Mouse (Mus musculus) layer of hippocampus, adult 11-12 months (tissue): ENCODE measurements at regions not wholly inside any gene's neighbourhood (a gene's known extent, or its start where the extent isn't known, plus 50 kb on each side); places are given as distances from the start of the nearest gene placed in this dataset.

Experiments
- DNase-seq: peaks from one replicate; pipeline ENCODE4 v3.0.0; 2022; ENCODE audit warnings: low spot score

DNA sequence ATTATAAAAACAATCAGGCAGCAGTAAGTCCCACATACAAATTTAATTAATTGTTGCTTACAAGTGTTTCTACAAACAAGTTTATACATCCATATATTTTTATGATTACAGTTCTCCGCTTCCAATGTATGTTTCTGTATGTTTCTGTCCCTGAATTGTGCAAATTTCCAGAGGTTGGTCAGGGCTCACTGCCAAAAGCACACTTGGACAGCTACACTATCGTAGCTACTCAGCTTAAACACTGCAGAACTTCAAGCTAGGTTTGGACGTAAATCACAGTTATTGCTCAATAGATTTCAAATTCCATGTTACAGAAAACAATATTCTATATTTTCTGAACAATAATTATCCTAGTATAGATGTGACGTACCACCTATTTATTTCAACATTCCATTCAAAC, 646.8 kb upstream of the Cited2 start:
- no peak for DNase-seq

DNA sequence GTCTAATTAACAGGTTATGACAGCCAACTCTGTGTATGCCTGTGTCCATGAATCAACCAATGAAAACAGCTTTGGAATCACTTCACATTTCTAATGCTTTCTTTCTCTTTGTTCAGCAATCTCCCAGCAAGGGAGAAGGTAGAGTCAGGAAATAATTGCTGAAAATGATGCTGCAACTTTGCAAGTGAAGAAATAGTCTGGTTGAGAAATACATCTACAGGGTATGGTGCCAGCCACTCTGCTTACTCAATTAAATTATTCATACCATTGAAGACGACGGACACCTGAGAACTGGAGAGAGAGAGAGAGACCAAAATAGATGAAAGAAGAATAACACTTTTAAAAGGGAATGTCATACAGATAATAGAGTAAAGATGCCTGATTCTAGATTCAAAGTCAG, 645.4 kb upstream of the Cited2 start:
- no peak for DNase-seq

DNA sequence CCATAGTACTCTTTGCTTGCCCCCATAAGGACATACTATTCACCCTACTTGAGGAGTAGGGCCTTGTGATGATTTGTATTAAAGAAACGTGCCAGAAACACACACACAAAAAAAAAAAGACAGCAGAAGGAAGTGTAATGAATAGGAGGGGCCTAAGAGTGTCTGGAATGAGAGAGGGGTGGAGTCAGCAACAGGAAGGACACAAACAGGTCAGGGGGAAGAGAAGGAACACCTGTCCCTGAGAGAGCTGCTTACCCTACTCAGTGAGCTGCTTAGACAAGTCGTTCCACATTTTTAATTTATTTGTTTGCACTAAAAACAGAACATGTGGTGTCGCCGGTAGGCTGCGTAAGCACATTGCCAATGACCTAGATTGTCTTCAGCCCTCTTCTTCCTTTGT, 642.2 kb upstream of the Cited2 start:
- no peak for DNase-seq

DNA sequence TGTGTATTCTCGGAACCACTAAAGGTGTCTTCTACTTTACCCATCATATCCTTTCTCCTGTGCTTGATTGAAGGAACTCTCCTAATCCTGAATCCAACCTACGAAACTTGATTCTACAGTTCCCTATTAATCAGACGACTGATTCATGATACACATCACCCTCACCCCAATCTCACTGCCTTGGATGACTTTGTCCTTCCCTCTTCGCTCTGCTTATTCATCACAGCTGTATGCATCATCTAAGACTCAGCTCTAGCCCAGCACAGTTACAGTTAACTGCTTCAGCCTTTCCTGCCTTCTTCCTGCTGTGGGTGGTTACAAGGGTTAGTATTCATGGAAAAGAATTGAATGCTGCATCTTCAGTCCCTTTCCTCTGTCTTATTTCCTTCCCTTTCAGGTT, 640.1 kb upstream of the Cited2 start:
- no peak for DNase-seq

DNA sequence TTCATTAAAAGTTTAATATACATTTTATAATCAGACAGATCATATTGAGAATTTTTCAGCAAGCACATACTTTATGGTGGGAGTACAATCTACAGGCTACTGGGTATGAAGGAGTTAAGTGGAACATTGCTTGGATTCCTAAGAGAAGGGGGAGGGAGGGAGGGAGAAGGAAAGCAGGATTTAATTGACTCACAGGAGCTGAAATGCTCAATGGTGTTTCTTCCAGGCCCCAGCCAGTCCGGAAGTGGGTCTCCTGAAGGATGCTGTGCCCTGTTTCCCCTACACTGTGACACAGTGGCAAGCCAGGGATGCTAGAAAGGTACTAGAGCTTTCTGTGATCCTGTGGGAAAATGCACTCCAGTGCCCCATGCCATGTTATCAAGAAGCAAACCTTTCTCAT, 621.0 kb upstream of the Cited2 start:
- DNase-seq = no peak

DNA sequence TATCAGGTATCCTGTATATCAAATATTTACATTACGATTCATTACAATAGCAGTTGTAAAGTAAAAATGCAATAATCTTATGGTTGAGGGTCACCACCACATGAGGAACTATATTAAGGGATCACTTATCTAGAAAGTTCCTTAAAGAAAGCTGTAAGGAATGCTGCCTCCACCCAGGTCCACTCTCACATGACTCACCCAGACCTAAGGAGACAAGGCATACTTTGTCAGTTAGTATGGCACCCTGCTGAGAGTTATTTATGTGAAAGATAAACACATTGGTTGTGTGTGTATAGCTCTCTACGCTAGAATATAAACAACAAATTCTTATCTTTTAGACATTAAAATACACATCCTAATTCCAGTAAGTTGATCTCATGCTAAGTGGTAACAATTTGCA, 619.6 kb upstream of the Cited2 start:
- no peak for DNase-seq

DNA sequence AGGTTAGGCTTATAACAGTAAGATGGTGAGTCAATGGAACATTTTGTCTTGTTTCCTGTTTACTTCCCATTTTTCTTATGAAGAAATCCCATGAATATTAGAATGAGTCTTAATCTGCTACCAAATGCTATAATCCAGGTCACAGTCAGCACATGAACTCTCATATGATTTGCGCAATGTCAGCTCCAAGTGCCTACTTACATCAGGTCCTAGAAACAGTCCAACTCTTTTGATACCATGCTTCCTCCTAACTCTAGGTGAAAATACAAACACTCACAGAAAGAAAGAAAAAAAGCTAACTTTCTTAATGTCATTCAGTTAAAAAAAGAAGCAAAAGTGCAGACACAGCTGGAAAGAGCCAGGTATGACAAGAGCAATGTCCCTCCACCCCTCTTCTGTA, 616.2 kb upstream of the Cited2 start:
- no peak for DNase-seq

DNA sequence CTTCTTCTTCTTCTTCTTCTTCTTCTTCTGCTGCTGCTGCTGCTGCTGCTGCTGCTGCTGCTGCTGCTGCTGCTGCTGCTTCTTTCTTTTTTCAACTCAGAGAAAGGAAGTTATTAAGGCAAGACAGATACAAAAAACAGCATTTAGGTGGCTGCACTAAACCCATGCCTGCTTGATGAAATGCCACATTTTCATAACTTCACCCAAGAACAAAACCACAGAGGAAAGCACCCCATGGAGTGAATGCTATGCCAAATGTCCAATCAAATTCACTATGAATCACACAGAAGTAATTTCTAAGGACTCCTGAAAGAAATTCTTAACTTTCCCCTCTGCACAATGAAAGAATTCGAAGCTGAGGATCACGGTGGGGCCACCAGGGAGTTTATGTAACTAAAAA, 611.9 kb upstream of the Cited2 start:
- no peak for DNase-seq

DNA sequence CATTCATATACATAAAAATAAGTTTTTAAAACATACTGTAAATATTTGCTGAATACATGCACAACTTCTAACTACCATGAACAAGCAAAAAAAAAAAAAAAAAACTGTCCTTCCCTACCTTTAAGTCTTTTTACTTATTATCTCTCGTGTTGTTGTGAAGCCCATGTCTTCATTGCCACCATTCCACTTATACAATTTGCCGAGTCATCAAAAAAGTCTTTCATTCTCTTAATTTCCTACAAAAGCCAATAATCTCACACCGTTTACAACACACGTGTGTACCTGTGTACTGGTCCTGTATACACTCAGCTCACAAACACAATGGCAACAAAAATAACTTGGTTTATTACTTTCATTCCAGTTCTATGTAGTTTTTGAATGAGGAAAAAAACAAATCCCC, 608.2 kb upstream of the Cited2 start:
- DNase-seq = no peak

DNA sequence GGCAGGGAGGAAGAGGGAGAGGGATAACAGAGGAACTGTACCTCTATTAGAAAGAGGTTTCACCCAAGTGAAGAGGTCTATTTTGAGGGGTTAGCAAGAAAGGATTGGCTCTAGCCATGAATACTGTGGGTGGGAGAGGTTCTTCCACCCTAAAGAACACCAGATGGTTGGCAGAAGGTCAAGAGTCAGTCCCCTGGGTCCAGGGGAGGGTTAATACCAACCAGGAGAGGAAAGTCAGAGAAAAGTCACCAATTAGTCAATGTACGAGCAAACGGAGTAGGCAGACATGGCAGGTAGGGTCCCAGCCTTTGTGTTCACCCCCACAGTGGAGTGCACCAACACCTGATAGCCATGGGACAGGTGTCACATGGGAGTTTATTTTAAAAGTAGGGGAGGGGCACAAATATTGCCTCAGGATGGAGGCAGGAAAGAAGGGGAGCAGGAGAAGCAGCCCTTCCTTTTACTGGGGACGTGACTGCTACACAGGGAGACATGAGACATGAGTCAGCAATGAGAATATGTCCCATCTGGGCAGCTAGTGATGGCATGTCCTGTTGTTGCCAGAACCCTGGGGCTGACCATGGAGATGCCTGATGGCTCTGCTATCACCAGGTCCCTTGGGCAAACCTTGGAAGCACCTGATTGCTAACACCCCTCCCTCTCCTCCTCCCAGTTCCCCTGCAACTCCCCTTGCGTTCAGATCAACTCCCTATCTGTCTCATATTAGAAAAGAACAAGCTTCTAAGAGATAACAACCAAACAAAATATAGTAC, 593.4 kb upstream of the Cited2 start:
- no peak for DNase-seq

DNA sequence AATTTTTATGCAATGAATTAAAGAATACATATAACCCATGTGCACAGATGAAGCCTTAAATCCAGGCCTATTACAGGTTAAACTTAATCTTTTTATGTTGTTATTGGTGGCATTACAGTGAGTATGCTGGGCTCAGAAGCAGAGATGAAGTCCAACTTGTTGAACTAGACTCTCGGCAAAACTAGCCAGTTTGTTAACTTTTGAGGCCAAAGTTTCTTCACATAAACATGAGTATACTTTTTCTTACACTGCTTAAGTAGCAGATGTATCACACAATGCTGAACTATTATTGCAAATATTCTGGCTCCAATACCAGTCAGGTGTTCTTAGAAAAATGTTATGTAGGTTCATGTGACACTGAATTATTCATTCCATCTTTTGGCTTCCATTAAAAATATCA, 592.4 kb upstream of the Cited2 start:
- DNase-seq = no peak

DNA sequence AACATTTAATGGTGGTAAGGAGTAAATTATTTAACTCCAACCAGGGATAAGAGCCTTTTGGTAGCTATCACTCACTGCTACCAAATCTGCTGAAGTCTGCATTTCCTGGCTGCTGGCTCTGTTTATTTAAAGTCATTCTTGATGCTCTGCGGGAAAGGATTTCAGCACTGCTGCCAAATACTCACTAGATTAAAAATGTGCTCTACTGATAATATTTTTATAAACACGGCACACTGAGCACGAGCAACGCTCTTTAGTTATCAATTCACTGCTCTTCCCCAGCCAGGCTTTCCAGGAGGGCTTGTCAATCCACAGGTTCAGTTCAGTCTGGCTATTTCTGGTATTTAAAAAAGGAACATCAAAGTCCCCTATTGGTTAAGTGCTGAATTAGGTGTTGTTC, 591.3 kb upstream of the Cited2 start:
- peak; percentile 13 for DNase-seq

DNA sequence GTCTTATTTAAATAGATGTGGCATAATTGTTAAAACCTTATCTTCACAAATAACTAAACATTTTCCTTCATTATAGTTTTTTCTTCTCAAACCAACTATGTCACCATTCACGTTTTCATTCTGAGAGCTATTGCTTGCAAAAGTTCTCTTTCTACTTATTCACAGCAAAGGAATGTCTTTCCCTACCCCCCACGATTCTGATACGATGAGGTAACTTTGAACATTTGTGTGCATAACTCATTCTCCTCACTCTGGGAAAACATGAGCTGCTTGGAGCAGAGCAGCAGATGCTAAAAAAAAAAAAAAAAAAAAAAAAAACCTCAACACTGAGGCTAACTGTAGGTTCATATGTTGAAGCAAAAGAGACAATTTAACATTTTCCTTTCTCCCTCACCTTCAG, 547.6 kb upstream of the Cited2 start:
- no peak for DNase-seq

DNA sequence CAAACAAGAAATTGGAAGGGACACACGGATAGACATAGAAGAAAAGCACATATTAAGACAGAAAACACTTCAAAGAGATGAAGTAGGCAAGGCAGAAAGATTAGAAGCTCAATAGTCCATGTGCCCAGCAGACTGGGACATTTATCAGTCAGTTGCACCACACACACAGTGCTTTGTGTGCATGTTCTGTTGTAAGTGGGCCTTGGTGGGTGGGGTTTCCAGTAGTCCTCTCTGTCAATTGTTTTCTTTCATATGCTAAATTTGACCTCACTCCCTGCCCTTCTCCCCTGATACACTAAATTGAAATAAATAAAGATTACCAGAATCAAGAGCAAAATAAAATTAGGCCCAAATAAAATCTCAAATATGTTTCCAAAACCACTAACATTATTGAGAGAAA, 546.0 kb upstream of the Cited2 start:
- DNase-seq = no peak

DNA sequence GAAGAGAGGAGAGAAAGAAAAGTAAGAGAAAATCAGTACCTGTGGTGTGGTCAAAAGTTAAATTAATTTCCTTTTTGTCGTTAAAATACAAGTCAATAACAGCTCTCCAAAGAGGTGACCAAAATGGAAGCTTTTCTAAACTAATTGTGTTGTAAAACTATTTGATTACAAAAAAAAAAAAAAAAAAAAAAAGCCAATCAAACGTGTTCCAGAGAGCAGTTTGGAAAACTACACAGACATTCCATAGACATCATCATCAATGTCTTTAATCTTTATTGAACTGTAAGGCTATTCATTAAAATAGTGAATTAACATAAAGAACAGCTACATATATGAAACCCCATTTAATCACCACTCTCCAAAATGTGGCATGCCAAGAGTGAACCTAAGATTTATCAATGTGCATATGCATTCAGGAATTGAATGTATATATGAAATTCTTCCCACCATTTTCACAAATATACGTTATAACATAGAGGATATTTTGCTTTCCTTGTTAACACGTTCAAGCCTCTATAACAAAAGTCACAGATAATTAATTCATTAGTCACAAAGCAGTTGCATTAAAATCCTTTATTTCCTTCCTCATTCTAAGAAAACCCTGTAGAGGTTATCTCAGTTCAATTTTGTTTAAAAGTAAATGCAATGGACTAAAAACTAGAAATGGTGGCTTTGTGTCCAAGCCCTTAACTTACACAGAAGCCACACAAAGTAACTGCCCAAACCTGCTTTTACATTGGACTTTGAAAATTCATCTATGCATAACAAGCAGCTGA, 545.3 kb upstream of the Cited2 start:
- no peak for DNase-seq

DNA sequence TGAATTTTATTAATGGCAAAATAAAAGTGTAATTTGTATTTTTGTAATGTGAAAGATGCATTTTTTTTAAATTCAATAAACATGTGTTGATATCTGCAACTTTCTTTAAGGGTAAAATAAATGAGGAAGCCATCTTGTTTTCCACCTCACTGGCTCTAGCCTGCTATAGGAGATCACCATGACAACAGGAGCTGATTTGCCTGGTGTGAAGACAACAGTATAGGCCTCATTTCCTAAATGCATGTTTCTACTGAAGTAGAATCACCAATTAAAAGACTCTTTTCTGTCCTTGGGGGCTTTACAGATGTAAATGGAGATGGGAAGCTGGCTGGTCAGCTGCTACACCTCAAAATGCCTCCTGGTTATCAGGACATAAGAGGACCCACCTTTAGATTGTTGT, 544.4 kb upstream of the Cited2 start:
- DNase-seq = no peak

DNA sequence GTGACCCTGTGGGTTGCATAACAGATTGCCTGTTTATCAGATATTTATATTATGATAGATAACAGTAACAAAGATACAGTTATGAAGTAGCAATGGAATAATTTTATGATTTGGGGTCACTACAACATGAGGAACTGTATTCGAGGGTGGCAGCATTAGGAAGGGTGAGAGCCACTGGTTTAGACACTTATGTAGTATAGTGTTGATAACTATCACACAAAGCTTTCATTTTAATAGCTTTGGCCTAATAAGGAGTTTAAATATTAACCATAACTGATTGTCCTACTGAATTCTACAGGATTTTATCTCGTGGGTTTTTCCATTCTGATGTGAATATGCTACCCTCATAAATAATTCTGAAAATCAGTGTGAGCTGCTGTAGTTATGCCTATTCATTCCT, 538.6 kb upstream of the Cited2 start:
- DNase-seq = no peak

DNA sequence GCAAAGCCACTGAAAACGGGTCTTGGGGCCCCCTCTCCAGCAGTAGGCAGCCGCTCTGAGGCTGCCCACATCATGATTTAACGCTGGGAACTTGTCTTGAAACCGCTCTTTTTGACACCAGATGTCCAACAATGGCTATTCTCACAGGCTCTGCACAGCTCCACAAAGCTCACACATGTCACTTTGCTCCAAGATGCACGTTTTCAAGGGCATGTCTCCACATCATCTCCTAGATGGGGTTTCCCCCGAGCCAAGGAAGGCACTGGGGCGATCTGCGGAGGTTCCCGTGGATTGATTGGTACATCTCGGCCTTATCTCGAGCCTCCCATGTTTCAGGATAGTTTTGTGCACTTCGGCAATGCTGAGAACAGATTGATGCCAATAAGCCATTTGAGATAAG, 526.8 kb upstream of the Cited2 start:
- no peak for DNase-seq

DNA sequence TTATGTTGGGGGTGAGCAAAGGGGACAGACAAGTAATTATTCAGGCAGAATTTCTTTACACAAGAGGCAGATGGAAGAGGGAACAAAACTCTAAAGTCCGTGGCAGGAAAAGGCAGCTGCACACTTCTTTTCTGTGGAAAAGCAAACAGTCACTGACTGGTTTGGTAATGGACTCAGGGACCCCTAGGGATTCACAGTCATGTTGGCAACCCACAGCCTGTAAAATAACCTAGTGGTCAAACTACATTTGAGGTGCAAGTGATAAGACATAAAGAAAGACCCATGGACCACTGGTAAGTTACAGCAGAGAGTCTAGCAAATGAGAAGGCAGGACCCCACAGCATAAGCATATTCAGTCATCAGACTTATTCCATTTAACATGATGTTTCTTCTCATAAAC, 526.4 kb upstream of the Cited2 start:
- no peak for DNase-seq

DNA sequence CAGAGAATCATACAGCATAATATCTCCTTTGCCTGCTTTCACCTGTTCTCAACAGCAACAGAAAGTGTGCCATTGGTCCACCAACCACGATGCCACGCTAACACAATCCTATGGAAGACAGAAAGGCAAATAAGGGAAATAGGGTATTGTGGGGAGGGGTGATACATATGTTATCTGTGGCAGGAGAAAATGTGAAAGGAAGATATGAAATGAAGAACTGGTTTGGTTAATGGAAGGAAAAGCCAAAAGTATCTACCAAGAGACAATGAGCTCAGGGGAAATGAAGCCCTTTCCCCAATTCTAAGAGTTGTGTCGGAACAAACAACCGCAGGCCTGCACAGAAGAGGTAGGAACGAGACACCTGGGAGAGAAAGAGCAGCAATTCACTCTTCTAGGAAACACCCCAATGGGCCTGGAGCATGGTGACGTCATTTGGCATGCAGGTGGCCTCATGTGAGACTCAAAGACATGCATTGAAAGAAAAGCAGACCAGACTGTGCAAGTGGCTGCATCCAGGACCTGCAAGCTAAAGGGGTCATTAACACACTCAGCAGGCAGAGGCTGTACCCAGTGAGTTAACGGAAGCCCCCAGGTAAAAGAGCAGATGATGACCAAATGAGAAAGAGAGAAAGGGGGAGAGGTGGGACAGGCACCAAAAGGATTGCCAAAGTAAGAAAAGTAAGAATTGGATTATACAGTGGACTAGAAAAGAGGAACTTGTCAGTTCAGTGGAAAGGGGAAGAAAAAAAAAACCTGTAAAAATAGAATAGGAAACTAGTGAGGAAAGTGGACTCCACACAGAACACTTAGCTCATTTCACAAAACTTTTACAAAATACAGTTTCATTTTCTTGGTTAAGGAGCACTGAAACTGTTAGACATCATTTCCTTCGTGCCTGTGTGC, 522.2 kb upstream of the Cited2 start:
- no peak for DNase-seq

DNA sequence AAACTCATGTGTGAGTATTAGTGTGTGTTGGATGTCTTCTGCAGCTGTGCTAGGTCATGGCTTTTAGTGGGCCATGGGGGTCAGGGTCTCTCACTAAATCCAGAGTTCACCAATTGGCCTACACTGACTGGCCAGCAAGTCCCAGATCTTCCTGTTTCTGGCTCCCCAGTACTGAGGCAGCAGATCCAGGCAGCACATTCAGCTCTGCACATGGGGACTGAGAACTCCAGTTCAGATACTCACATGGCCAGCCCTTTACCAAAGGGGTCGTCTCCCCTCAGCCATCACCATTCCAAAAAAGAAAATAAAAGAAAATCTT, 521.6 kb upstream of the Cited2 start:
- DNase-seq = no peak

DNA sequence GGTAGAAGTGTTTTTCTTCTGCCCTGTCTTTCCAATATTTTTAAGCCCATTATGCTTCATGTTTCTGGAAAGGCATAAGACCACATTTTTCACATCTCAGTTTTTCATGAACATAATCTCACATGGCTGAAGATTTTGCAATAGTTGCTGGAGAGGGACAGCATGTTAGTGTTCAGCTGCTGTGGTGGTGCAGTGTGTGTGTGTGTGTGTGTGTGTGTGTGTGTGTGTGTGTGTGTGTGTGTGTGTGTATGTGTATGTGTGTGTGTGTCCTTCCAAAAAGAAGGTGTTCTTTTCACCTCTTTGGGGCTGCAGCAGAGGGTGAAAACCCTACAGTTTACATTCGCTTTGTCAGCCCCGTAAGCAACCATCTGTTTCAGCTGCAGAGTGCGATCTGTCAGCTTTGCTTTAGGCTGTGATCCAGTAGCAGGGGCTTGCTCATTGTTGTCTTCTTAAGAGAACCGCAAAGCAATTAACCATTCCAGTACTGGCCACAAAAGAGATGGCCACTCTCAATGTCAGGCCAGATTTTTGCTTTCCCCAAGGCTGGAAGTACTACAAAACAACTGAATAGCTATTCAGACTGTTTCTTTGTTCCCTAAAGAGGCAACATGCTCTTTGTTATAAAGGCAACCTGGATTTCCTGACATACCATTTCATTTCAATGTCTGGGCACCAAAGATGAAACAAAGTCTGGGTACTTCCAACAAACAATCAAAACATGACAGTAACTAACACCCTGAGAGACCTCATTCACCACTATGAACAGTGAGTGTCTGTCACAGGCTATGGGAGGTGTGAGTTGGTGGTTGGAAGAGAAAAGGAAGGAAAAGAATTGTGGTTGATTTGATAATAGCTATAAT, 520.2 kb upstream of the Cited2 start:
- DNase-seq = peak; percentile 42
